Mouse (Mus musculus): ENCODE measurements around the gene Ankrd36. TPM values are rescaled to one million over a fixed set of nuclear protein-coding genes. Genes with fewer than 3 reads are reported as not detected.
A peak's percentile ranks its signal among the peaks of the same experiment; 100 is the strongest.

Ankrd36 gene
- polyA plus RNA-seq, 1 experiment from 2014 or later = not detected

GRCm38 (mm10) chr11:5700808-5701207 is 131.3 kb downstream of the Ankrd36 start:
- Histone ChIP-seq H3K9me3 (replicated peaks; ENCODE audit: low read length) (no peaks in the 10 kb centered on the region), H3K36me3 (ENCODE audit: insufficient read depth, low read length) (0 out of 2 replicates have a peak, but pooled peaks cover 2% of the 10 kb centered on the region), H3K27me3 (ENCODE audit: insufficient read depth, low read length) (no peaks in the 10 kb centered on the region), H3K4me3 (replicated peaks; ENCODE audit: low read depth, low read length) (no peak overlapping the region), H3K4me1 (replicated peaks; ENCODE audit: insufficient read depth, low read length) (no peaks in the 10 kb centered on the region), H3K9ac (ENCODE audit: low read depth, low read length) (no peak overlapping the region), H3K27ac (no peak overlapping the region), H3K4me2 (ENCODE audit: low read length) (no peak overlapping the region)
- DNase-seq (ENCODE audit: low spot score) (no peak), ATAC-seq (replicated peaks; ENCODE audit: low FRiP score, low read depth) (no peak)
- 77% methylated on average over 7 of the region's 7 CpGs for WGBS
- no peak for TF ChIP-seq CTCF (IDR thresholded peaks at IDR 0.05; ENCODE audit: low read depth)

GRCm38 (mm10) chr11:5701300-5701699 is 131.8 kb downstream of the Ankrd36 start:
- no peak overlapping the region for H3K9ac ChIP-seq (ENCODE audit: low read depth, low read length)
- no peak for ATAC-seq (replicated peaks; ENCODE audit: low FRiP score, low read depth)
- no peak overlapping the region for H3K27ac ChIP-seq
- H3K27me3 ChIP-seq (ENCODE audit: insufficient read depth, low read length) = no peaks in the 10 kb centered on the region
- no peak overlapping the region for H3K4me3 ChIP-seq (replicated peaks; ENCODE audit: low read depth, low read length)
- H3K4me2 ChIP-seq (ENCODE audit: low read length) = no peak overlapping the region
- H3K4me1 ChIP-seq (replicated peaks; ENCODE audit: insufficient read depth, low read length) = 0 out of 2 replicates have a peak, but pooled peaks cover 4% of the 10 kb centered on the region
- 0 out of 2 replicates have a peak, but pooled peaks cover 2% of the 10 kb centered on the region for H3K36me3 ChIP-seq (ENCODE audit: insufficient read depth, low read length)
- no peak for TF ChIP-seq CTCF (IDR thresholded peaks at IDR 0.05; ENCODE audit: low read depth)
- 78% methylated on average over 2 of the region's 2 CpGs for WGBS
- no peak for DNase-seq (ENCODE audit: low spot score)
- no peaks in the 10 kb centered on the region for H3K9me3 ChIP-seq (replicated peaks; ENCODE audit: low read length)

- no peak for ATAC-seq (replicated peaks; ENCODE audit: low FRiP score, low read depth)
- Histone ChIP-seq H3K4me3 (replicated peaks; ENCODE audit: low read depth, low read length) (no peak overlapping the region), H3K9ac (ENCODE audit: low read depth, low read length) (no peak overlapping the region), H3K27me3 (ENCODE audit: insufficient read depth, low read length) (no peaks in the 10 kb centered on the region), H3K27ac (no peak overlapping the region), H3K4me1 (replicated peaks; ENCODE audit: insufficient read depth, low read length) (0 out of 2 replicates have a peak, but pooled peaks cover 4% of the 10 kb centered on the region), H3K4me2 (ENCODE audit: low read length) (no peak overlapping the region), H3K9me3 (replicated peaks; ENCODE audit: low read length) (no peaks in the 10 kb centered on the region), H3K36me3 (ENCODE audit: insufficient read depth, low read length) (0 out of 2 replicates have a peak, but pooled peaks cover 2% of the 10 kb centered on the region)
- 90% methylated on average over 1 of the region's 1 CpGs for WGBS
- DNase-seq (ENCODE audit: low spot score) = no peak
- no peak for TF ChIP-seq CTCF (IDR thresholded peaks at IDR 0.05; ENCODE audit: low read depth)
Measured at GRCm38 (mm10) chr11:5701821-5702220, 132.3 kb downstream of the Ankrd36 start.

GRCm38 (mm10) chr11:5702271-5702956 is 132.9 kb downstream of the Ankrd36 start:
- no peaks in the 10 kb centered on the region for H3K27me3 ChIP-seq (ENCODE audit: insufficient read depth, low read length)
- ATAC-seq (replicated peaks; ENCODE audit: low FRiP score, low read depth) = no peak
- WGBS = 80% methylated on average over 5 of the region's 5 CpGs
- no peak overlapping the region for H3K27ac ChIP-seq
- H3K4me1 ChIP-seq (replicated peaks; ENCODE audit: insufficient read depth, low read length) = 0 out of 2 replicates have a peak, but pooled peaks cover 4% of the 10 kb centered on the region
- no peak overlapping the region for H3K4me2 ChIP-seq (ENCODE audit: low read length)
- no peak for TF ChIP-seq CTCF (IDR thresholded peaks at IDR 0.05; ENCODE audit: low read depth)
- H3K36me3 ChIP-seq (ENCODE audit: insufficient read depth, low read length) = 0 out of 2 replicates have a peak, but pooled peaks cover 2% of the 10 kb centered on the region
- no peak for DNase-seq (ENCODE audit: low spot score)
- H3K9ac ChIP-seq (ENCODE audit: low read depth, low read length) = no peak overlapping the region
- H3K4me3 ChIP-seq (replicated peaks; ENCODE audit: low read depth, low read length) = no peak overlapping the region
- no peaks in the 10 kb centered on the region for H3K9me3 ChIP-seq (replicated peaks; ENCODE audit: low read length)

- no peak overlapping the region for H3K9ac ChIP-seq (ENCODE audit: low read depth, low read length)
- no peak for TF ChIP-seq CTCF (IDR thresholded peaks at IDR 0.05; ENCODE audit: low read depth)
- 0 out of 2 replicates have a peak, but pooled peaks cover 4% of the 10 kb centered on the region for H3K4me1 ChIP-seq (replicated peaks; ENCODE audit: insufficient read depth, low read length)
- H3K36me3 ChIP-seq (ENCODE audit: insufficient read depth, low read length) = 0 out of 2 replicates have a peak, but pooled peaks cover 2% of the 10 kb centered on the region
- no peak overlapping the region for H3K4me3 ChIP-seq (replicated peaks; ENCODE audit: low read depth, low read length)
- no peak for ATAC-seq (replicated peaks; ENCODE audit: low FRiP score, low read depth)
- DNase-seq (ENCODE audit: low spot score) = no peak
- no peaks in the 10 kb centered on the region for H3K9me3 ChIP-seq (replicated peaks; ENCODE audit: low read length)
- no peaks in the 10 kb centered on the region for H3K27me3 ChIP-seq (ENCODE audit: insufficient read depth, low read length)
- H3K27ac ChIP-seq = no peak overlapping the region
- WGBS = 95% methylated on average over 6 of the region's 6 CpGs
- H3K4me2 ChIP-seq (ENCODE audit: low read length) = no peak overlapping the region
Measured at GRCm38 (mm10) chr11:5702957-5703332, 133.5 kb downstream of the Ankrd36 start.

- H3K27ac ChIP-seq = no peak overlapping the region
- ATAC-seq (replicated peaks; ENCODE audit: low FRiP score, low read depth) = no peak
- H3K9me3 ChIP-seq (replicated peaks; ENCODE audit: low read length) = no peaks in the 10 kb centered on the region
- H3K36me3 ChIP-seq (ENCODE audit: insufficient read depth, low read length) = 0 out of 2 replicates have a peak, but pooled peaks cover 2% of the 10 kb centered on the region
- no peak for DNase-seq (ENCODE audit: low spot score)
- no peak overlapping the region for H3K4me3 ChIP-seq (replicated peaks; ENCODE audit: low read depth, low read length)
- 0 out of 2 replicates have a peak, but pooled peaks cover 4% of the 10 kb centered on the region for H3K4me1 ChIP-seq (replicated peaks; ENCODE audit: insufficient read depth, low read length)
- no peak overlapping the region for H3K9ac ChIP-seq (ENCODE audit: low read depth, low read length)
- 87% methylated on average over 1 of the region's 1 CpGs for WGBS
- H3K4me2 ChIP-seq (ENCODE audit: low read length) = no peak overlapping the region
- no peaks in the 10 kb centered on the region for H3K27me3 ChIP-seq (ENCODE audit: insufficient read depth, low read length)
- TF ChIP-seq CTCF (IDR thresholded peaks at IDR 0.05; ENCODE audit: low read depth) = peak; percentile 15; the same call in 1 of the 2 replicates
Measured at GRCm38 (mm10) chr11:5703341-5703740, 133.9 kb downstream of the Ankrd36 start.

Measured in kidney, postnatal 0 days (tissue).